Mouse (Mus musculus) hindbrain, embryonic 11.5 days (tissue): ENCODE measurements at regions not wholly inside any gene's neighbourhood (a gene's known extent, or its start where the extent isn't known, plus 50 kb on each side); places are given as distances from the start of the nearest gene placed in this dataset.
"Not testable (repeated sequence)": the region's sequence is repeated elsewhere in the genome, so short reads cannot be mapped to it uniquely, and the experiment has no call there.

ENCODE experiments used
- ATAC-seq: fragments of 200-750 bp; cut with Nextera tagmentation; 2 replicates; pipeline ENCODE4 v1.8.0; 2017; ENCODE audit warnings: mild to moderate bottlenecking, moderate TSS enrichment, moderate library complexity; ENCODE audit not compliant: low FRiP score
- DNase-seq: peaks from one replicate; pipeline ENCODE4 v3.0.0-alpha.2; 2015; ENCODE audit warnings: low spot score
- H3K27ac ChIP-seq: fragments of 300-500 bp; sonication (generic); 2 replicates; pipeline ENCODE4 v1.5.1; 2014; ENCODE audit warnings: mild to moderate bottlenecking, low read depth, low read length
- H3K27me3 ChIP-seq: fragments of 300-500 bp; sonication (generic); 2 replicates; pipeline ENCODE4 v1.6.1; 2014; ENCODE audit warnings: mild to moderate bottlenecking, low read length, moderate library complexity, mixed read lengths; ENCODE audit not compliant: control insufficient read depth, insufficient read depth
- H3K36me3 ChIP-seq: fragments of 300-500 bp; sonication (generic); 2 replicates; pipeline ENCODE4 v1.6.1; 2014; ENCODE audit warnings: mild to moderate bottlenecking, low read length, moderate library complexity, mixed read lengths; ENCODE audit not compliant: control insufficient read depth, insufficient read depth
- H3K4me1 ChIP-seq: fragments of 300-500 bp; sonication (generic); replicated peaks from 2 replicates; pipeline ENCODE4 v1.6.1; 2014; ENCODE audit warnings: low read length, mixed read lengths; ENCODE audit not compliant: control insufficient read depth, insufficient read depth
- H3K4me2 ChIP-seq: fragments of 300-500 bp; sonication (generic); replicated peaks from 2 replicates; pipeline ENCODE4 v1.6.1; 2014; ENCODE audit warnings: mild to moderate bottlenecking, low read depth, low read length
- H3K4me3 ChIP-seq: fragments of 300-500 bp; sonication (generic); 2 replicates; pipeline ENCODE4 v1.5.1; 2014; ENCODE audit warnings: low read depth, low read length
- H3K9ac ChIP-seq: fragments of 300-500 bp; sonication (generic); 2 replicates; pipeline ENCODE4 v1.6.1; 2014; ENCODE audit warnings: low read depth, low read length
- H3K9me3 ChIP-seq: fragments of 300-500 bp; sonication (generic); 2 replicates; pipeline ENCODE4 v1.6.1; 2016; ENCODE audit warnings: low read length; ENCODE audit not compliant: control insufficient read depth
- WGBS: fragments of 180-500 bp; shearing (Covaris S2); extraction: QIAGEN DNeasy Blood & Tissue Kit; methylation state at CpG from one replicate; pipeline ENCODE4 v1.1.7; 2014; 5-methylcytosine and 5-hydroxymethylcytosine counted together

GRCm38 (mm10) chr8:100101957-100102356, 685.7 kb upstream of the Cdh8 start:
- no peak overlapping the region for H3K4me2 ChIP-seq
- no peaks in the 10 kb centered on the region for H3K36me3 ChIP-seq
- H3K9ac ChIP-seq, result no peak overlapping the region
- WGBS, result 56% methylated on average over 2 of the region's 2 CpGs
- DNase-seq (no peak), ATAC-seq (no peak)
- no peak overlapping the region for H3K4me3 ChIP-seq
- H3K27me3 ChIP-seq, result no peaks in the 10 kb centered on the region
- H3K27ac ChIP-seq, result no peak overlapping the region
- no peaks in the 10 kb centered on the region for H3K9me3 ChIP-seq
- no peaks in the 10 kb centered on the region for H3K4me1 ChIP-seq

GRCm38 (mm10) chr8:100072059-100072729, 655.9 kb upstream of the Cdh8 start:
- ATAC-seq, result no peak
- H3K4me3 ChIP-seq, result no peak overlapping the region
- WGBS, result 84% methylated on average over 5 of the region's 5 CpGs
- no peaks in the 10 kb centered on the region for H3K4me1 ChIP-seq
- no peaks in the 10 kb centered on the region for H3K36me3 ChIP-seq
- no peak overlapping the region for H3K27ac ChIP-seq
- H3K4me2 ChIP-seq, result no peak overlapping the region
- H3K27me3 ChIP-seq, result no peaks in the 10 kb centered on the region
- H3K9me3 ChIP-seq, result no peaks in the 10 kb centered on the region
- DNase-seq, result no peak
- H3K9ac ChIP-seq, result no peak overlapping the region

- Histone ChIP-seq H3K4me1 (no peaks in the 10 kb centered on the region), H3K9me3 (no peaks in the 10 kb centered on the region), H3K9ac (no peak overlapping the region), H3K4me3 (no peak overlapping the region), H3K4me2 (no peak overlapping the region), H3K27ac (no peak overlapping the region), H3K36me3 (no peaks in the 10 kb centered on the region), H3K27me3 (no peaks in the 10 kb centered on the region)
- ATAC-seq (no peak), DNase-seq (no peak)
- WGBS, result 91% methylated on average over 1 of the region's 1 CpGs
These were observed 653.5 kb upstream of the Cdh8 start for GRCm38 (mm10) chr8:100069761-100070160.

- H3K4me2 ChIP-seq, result no peak overlapping the region
- H3K27ac ChIP-seq, result no peak overlapping the region
- no peak overlapping the region for H3K4me3 ChIP-seq
- no peaks in the 10 kb centered on the region for H3K27me3 ChIP-seq
- H3K36me3 ChIP-seq, result no peaks in the 10 kb centered on the region
- H3K9ac ChIP-seq, result no peak overlapping the region
- ATAC-seq, result no peak
- H3K9me3 ChIP-seq, result no peaks in the 10 kb centered on the region
- H3K4me1 ChIP-seq, result no peaks in the 10 kb centered on the region
- no peak for DNase-seq
- 81% methylated on average over 5 of the region's 5 CpGs for WGBS
These were observed 622.7 kb upstream of the Cdh8 start for GRCm38 (mm10) chr8:100038931-100039330.

GRCm38 (mm10) chr8:100034474-100034873, 618.2 kb upstream of the Cdh8 start:
- ATAC-seq, result no peak
- H3K9me3 ChIP-seq, result no peaks in the 10 kb centered on the region
- no peak overlapping the region for H3K4me2 ChIP-seq
- no peak overlapping the region for H3K4me3 ChIP-seq
- no peak overlapping the region for H3K9ac ChIP-seq
- H3K27ac ChIP-seq, result no peak overlapping the region
- no peaks in the 10 kb centered on the region for H3K4me1 ChIP-seq
- no peak for DNase-seq
- H3K27me3 ChIP-seq, result no peaks in the 10 kb centered on the region
- WGBS, result 65% methylated on average over 4 of the region's 4 CpGs
- H3K36me3 ChIP-seq, result no peaks in the 10 kb centered on the region

GRCm38 (mm10) chr8:100030358-100030757, 614.1 kb upstream of the Cdh8 start:
- not testable (repeated sequence) for DNase-seq, H3K27ac ChIP-seq, H3K4me1 ChIP-seq, H3K4me2 ChIP-seq, H3K9me3 ChIP-seq, ATAC-seq, H3K4me3 ChIP-seq, H3K9ac ChIP-seq, H3K27me3 ChIP-seq, H3K36me3 ChIP-seq
- 97% methylated on average over 20 of the region's 23 CpGs for WGBS

- Histone ChIP-seq H3K9me3 (no peaks in the 10 kb centered on the region), H3K4me1 (no peaks in the 10 kb centered on the region), H3K27me3 (no peaks in the 10 kb centered on the region), H3K36me3 (no peaks in the 10 kb centered on the region), H3K9ac (no peak overlapping the region), H3K27ac (no peak overlapping the region), H3K4me3 (no peak overlapping the region), H3K4me2 (no peak overlapping the region)
- ATAC-seq (no peak), DNase-seq (no peak)
- WGBS, result 95% methylated on average over 1 of the region's 1 CpGs
These were observed 599.4 kb upstream of the Cdh8 start for GRCm38 (mm10) chr8:100015638-100016037.

- H3K4me1 ChIP-seq, result no peaks in the 10 kb centered on the region
- no peak overlapping the region for H3K4me3 ChIP-seq
- WGBS, result 83% methylated on average over 1 of the region's 1 CpGs
- no peak overlapping the region for H3K9ac ChIP-seq
- DNase-seq (no peak), ATAC-seq (no peak)
- H3K27ac ChIP-seq, result no peak overlapping the region
- no peaks in the 10 kb centered on the region for H3K27me3 ChIP-seq
- H3K9me3 ChIP-seq, result no peaks in the 10 kb centered on the region
- H3K4me2 ChIP-seq, result no peak overlapping the region
- no peaks in the 10 kb centered on the region for H3K36me3 ChIP-seq
These were observed 583.3 kb upstream of the Cdh8 start for GRCm38 (mm10) chr8:99999554-99999953.

- DNase-seq (no peak), ATAC-seq (no peak)
- Histone ChIP-seq H3K36me3 (no peaks in the 10 kb centered on the region), H3K4me1 (no peaks in the 10 kb centered on the region), H3K4me2 (no peak overlapping the region), H3K27ac (no peak overlapping the region), H3K27me3 (no peaks in the 10 kb centered on the region), H3K9ac (no peak overlapping the region), H3K9me3 (no peaks in the 10 kb centered on the region), H3K4me3 (no peak overlapping the region)
- WGBS, result 75% methylated on average over 5 of the region's 5 CpGs
These were observed 567.4 kb upstream of the Cdh8 start for GRCm38 (mm10) chr8:99983696-99984095.
